Mouse (Mus musculus) forebrain, embryonic 10.5 days (tissue): Measurements from ENCODE around the gene Entpd3. TPM values are rescaled to one million over a fixed set of nuclear protein-coding genes. Genes with fewer than 3 reads are reported as not detected.

Experiments
- polyA plus RNA-seq: library from polyadenylated mRNA; unstranded; fragments of >200 nt; fragmentation: Nextera tagmentation; extraction: Ambion mirVana; gene quantifications from 2 replicates; pipeline ENCODE4 v1.2.1, GENCODE M21; 2016

The Entpd3 gene
- polyA plus RNA-seq, 1 experiment from 2014 or later: 0.33 TPM

Other genes with a start within 250 kb of the Entpd3 start
- gene Myrip, start 238.3 kb upstream of the Entpd3 start, polyA plus RNA-seq: 0.09 and 0.29 TPM in 2 replicates
- gene Eif1b, start 47.6 kb upstream of the Entpd3 start, polyA plus RNA-seq: 272 TPM in 2 replicates
- 785 and 825 TPM in 2 replicates for gene Rpl14, start 31.6 kb downstream of the Entpd3 start, polyA plus RNA-seq